Mouse (Mus musculus): ENCODE measurements around the gene Rad1.
"Not testable (repeated sequence)": the region's sequence is repeated elsewhere in the genome, so short reads cannot be mapped to it uniquely, and the experiment has no call there.

The Rad1 gene

DNA sequence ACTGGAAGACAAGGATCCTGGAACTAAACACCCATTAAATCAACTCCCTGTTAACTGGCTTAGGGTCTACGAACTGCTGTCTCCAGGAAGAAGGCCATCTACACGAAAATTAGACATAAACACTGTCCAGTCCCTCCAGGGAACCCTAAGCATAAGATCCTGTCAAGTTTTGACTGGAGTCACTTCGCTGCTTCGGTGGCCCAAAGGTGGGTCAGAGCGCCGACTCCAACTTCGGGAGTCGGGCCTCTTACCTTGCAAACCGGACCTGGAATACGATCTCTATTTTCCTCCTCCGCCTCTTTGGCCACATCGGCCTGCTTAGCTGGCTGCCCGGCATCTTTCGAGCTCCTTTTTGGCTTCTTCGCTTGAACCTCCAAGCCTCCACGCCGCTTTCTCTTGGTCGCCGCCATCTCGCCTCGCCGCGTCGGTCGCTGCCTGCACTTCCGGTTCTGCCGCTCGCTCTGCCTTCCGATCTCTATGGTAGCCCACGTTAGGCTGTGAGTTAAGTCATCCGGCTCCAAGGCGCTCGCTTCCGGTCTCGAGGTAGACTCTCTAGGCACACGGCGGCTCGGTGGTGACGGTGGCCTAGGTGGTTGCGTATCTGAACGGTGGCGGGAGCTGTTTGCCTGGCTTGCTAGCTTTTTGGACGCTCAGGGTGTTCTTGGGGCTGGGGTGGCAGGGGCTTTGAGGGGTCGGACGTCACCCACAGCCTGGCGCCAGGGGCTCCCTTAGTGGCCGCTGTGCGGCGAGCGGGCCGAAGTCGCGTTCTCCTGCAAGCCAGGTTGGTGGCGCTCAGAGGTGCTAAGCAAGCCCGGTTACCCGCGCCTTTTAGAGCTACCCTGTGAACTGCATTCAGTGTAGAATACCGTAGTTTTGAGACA is at the start of gene Rad1, which contains the start of gene Brix1:
Gene Rad1 (plus strand): TSS at position 535 of the 881 bp plus-strand sequence.
Gene Brix1 (minus strand): TSS at position 464 of the 881 bp plus-strand sequence.
- peak; percentile 75 for DNase-seq (ENCODE audit: extremely low read depth, low read depth, low spot score)

- DNase-seq (ENCODE audit: extremely low read depth, low read depth, low spot score) = no peak
Measured at GRCm38 (mm10) chr15:10436893-10437292, 48.9 kb upstream of the Rad1 start.

- DNase-seq (ENCODE audit: extremely low read depth, low read depth, low spot score) = no peak
Measured at GRCm38 (mm10) chr15:10439963-10440362, 45.9 kb upstream of the Rad1 start.

GRCm38 (mm10) chr15:10441493-10441892 is 44.3 kb upstream of the Rad1 start:
- DNase-seq (ENCODE audit: extremely low read depth, low read depth, low spot score) = no peak

- no peak for DNase-seq (ENCODE audit: extremely low read depth, low read depth, low spot score)
Measured at GRCm38 (mm10) chr15:10442275-10442674, 43.5 kb upstream of the Rad1 start.

- DNase-seq (ENCODE audit: extremely low read depth, low read depth, low spot score) = no peak
Measured at GRCm38 (mm10) chr15:10447102-10447501, 38.7 kb upstream of the Rad1 start.

DNA sequence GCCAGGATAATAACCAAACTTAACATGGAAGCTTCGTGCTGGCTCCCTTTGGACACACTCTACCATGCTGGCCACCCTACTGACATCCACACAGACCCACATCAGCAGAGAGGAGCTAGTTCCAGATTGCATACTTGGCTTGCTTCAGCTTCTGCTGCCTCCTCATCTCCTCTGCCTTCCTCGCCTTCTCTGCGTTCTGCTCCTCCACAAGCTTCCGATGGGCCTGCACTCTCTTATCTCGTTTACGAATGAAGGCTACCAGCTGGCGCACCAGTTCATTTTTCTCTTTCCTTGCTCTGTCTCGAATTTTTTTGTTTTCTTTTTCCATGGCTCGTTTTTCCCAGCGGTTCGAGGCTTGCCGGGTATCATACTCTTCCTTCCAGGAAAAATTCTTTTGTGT is 24.8 kb upstream of the Rad1 start:
- DNase-seq (ENCODE audit: extremely low read depth, low read depth, low spot score) = no peak

- no peak for DNase-seq (ENCODE audit: extremely low read depth, low read depth, low spot score)
Measured at GRCm38 (mm10) chr15:10463555-10463954, 22.3 kb upstream of the Rad1 start.

- DNase-seq (ENCODE audit: extremely low read depth, low read depth, low spot score) = no peak
Measured at GRCm38 (mm10) chr15:10464678-10465077, 21.1 kb upstream of the Rad1 start.

DNA sequence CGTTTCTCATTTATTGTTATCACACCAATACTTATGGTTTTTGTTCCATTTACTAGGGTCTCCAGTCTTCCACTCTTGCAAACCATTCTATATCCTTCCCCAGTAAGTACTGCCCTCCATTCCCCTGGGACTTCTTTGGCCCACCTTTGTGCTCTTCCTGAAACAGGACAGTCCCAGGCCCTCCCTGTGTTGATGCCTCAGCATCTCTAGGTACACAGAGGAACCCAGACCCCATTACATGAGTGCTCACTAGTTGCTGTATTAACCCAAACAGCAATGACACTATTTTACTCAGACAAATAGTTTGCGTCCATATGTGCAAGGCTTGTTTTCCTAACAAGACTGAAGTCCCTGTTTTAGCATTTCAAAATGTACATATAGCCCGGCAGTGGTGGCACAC is 17.1 kb upstream of the Rad1 start:
- no peak for DNase-seq (ENCODE audit: extremely low read depth, low read depth, low spot score)

DNA sequence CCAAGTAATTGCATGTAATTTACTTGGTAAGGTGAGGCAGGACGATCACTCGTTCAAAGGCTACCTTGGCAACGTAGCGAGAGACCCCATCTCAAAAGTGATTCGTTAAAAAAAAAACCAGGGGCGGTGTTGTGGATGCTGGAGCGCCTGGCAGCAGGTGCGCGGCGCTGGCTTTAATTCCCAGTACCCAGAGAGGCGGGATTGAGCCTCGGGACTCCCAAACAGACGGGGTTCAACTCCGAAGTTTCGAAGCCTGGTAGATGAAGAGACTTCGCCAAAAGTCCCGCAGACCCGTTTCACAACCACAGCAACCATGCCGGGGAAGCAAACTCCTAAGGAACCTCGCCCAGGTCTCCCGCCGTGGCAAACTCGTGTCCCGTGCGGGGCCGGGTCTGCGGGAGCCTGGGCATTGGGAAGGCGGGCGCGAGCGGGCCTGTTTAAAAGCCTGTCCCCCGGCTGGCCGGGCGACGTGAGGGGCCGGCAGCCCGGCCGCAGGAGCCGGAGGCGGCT is 16.1 kb upstream of the Rad1 start:
- no peak for DNase-seq (ENCODE audit: extremely low read depth, low read depth, low spot score)

DNA sequence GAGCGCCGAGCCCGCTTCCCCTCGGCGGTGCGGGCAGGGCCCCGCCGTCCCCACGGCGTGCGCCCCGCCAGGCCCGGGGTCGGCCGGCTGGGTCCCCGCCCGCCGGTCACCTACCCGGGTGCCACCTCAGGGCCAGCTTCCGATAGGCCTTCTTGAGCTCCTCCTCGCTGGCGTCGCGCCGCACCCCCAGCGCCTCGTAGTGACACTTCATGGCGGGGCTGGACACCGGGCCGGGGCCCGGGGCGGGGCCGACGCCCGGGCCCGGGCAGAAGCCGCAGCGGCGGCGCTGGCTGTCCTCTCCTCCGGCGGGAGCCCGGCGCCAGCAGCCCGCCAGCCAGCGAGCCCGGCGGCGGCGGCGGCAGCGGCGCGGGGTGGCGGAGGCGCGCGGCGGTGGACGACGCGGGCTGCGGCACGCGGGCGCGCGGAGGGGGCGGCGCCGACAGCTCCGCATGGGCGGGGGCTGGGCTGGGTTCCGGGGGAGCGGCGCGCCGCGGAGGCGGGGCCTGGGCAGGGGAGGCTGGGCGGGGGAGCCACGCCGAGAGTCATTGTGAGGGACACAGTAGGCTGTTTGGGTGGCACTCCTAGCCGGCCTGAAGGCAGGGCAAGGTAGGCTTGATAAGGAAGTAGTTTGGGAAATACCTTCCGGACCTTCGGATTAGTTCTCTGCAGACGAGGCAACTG is 15.5 kb upstream of the Rad1 start, which contains the start of gene Dnajc21:
Gene Dnajc21 (minus strand): TSS at position 366 of the 681 bp plus-strand sequence.
- DNase-seq (ENCODE audit: extremely low read depth, low read depth, low spot score) = no peak

- no peak for DNase-seq (ENCODE audit: extremely low read depth, low read depth, low spot score)
Measured at GRCm38 (mm10) chr15:10470941-10471340, 14.9 kb upstream of the Rad1 start.

GRCm38 (mm10) chr15:10486365-10486839 is 584 bp downstream of the Rad1 start:
- no peak for DNase-seq (ENCODE audit: extremely low read depth, low read depth, low spot score)

GRCm38 (mm10) chr15:10487246-10487645 is 1.4 kb downstream of the Rad1 start:
- no peak for DNase-seq (ENCODE audit: extremely low read depth, low read depth, low spot score)

- DNase-seq (ENCODE audit: extremely low read depth, low read depth, low spot score) = no peak
Measured at GRCm38 (mm10) chr15:10490101-10490500, 4.3 kb downstream of the Rad1 start.

GRCm38 (mm10) chr15:10495944-10496343 is 10.1 kb downstream of the Rad1 start:
- no peak for DNase-seq (ENCODE audit: extremely low read depth, low read depth, low spot score)

GRCm38 (mm10) chr15:10496696-10497095 is 10.9 kb downstream of the Rad1 start:
- not testable (repeated sequence) for DNase-seq (ENCODE audit: extremely low read depth, low read depth, low spot score)

DNA sequence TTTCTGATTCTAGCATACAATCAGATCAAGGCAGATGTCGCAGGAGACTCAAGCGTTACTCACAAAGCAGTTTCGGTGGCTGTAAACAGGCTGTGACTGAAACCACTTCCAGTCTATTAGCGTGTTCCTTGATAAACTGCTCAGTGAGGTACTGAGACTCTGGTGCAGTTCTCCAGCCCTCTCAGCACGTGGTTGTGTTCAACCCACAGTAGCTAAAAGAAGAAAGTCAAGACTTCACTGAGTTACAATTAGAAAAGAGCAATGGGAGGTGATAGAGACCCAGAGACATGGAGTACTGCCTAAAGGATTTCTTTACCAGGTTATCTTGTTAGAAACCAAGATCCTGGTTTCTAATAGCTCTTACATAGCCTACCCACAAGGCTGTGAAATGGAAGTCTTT is 13.8 kb downstream of the Rad1 start:
- no peak for DNase-seq (ENCODE audit: extremely low read depth, low read depth, low spot score)

- DNase-seq (ENCODE audit: extremely low read depth, low read depth, low spot score) = no peak
Measured at GRCm38 (mm10) chr15:10500035-10500434, 14.2 kb downstream of the Rad1 start.

GRCm38 (mm10) chr15:10500838-10501719 is 15.3 kb downstream of the Rad1 start:
- no peak for DNase-seq (ENCODE audit: extremely low read depth, low read depth, low spot score)

Measured in fat pad, adult 2 months (tissue).